Mouse (Mus musculus) small intestine, adult 2 months (tissue): Measurements from ENCODE around the gene Arid3c. TPM values are rescaled to one million over a fixed set of nuclear protein-coding genes. Genes with fewer than 3 reads are reported as not detected.

ENCODE experiments used
- H3K27ac ChIP-seq: fragments of 200-500 bp; 2 replicates; pipeline ENCODE4 v1.5.1; 2012; ENCODE audit warnings: low read depth, low read length, control low read depth, inconsistent platforms; ENCODE audit not compliant: insufficient read depth
- H3K27me3 ChIP-seq: fragments of 200-500 bp; 2 replicates; pipeline ENCODE4 v1.6.1; 2012; ENCODE audit warnings: mild to moderate bottlenecking, moderate library complexity, low read length, inconsistent platforms; ENCODE audit not compliant: control insufficient read depth, insufficient read depth
- H3K36me3 ChIP-seq: fragments of 200-500 bp; 2 replicates; pipeline ENCODE4 v1.6.1; 2012; ENCODE audit warnings: mild to moderate bottlenecking, low read length, control low read depth, inconsistent platforms; ENCODE audit not compliant: control insufficient read depth, insufficient read depth
- H3K4me1 ChIP-seq: fragments of 200-500 bp; 2 replicates; pipeline ENCODE4 v1.6.1; 2012; ENCODE audit warnings: low read length, inconsistent platforms, mixed read lengths; ENCODE audit not compliant: control insufficient read depth, insufficient read depth, insufficient read length
- H3K4me3 ChIP-seq: fragments of 200-500 bp; 2 replicates; pipeline ENCODE4 v1.5.1; 2012; ENCODE audit warnings: low read depth, mild to moderate bottlenecking, control low read depth, inconsistent platforms, low read length, moderate library complexity
- CTCF ChIP-seq: fragments of 200-500 bp; IDR thresholded peaks from 2 replicates; pipeline ENCODE4 v1.5.1; 2012; ENCODE audit warnings: low read depth, mild to moderate bottlenecking, control low read depth, inconsistent platforms, low read length, moderate library complexity, mixed read lengths; ENCODE audit not compliant: insufficient replicate concordance, insufficient read length; ENCODE audit errors: extremely low read depth
- POLR2A ChIP-seq: fragments of 200-500 bp; IDR thresholded peaks from 2 replicates; pipeline ENCODE4 v1.6.1; 2012; ENCODE audit warnings: low read depth, mild to moderate bottlenecking, control low read depth, inconsistent platforms, low read length, moderate library complexity
- WGBS: fragments of 180-500 bp; shearing (Covaris S2); methylation state at CpG from one replicate; pipeline ENCODE4 v1.1.7; 2018; 5-methylcytosine and 5-hydroxymethylcytosine counted together
- polyA plus RNA-seq: library from polyadenylated mRNA; depleted of rRNA; stranded (reverse); fragments of >200 nt; gene quantifications from 2 replicates; pipeline ENCODE4 v1.2.3, GENCODE M21; 2012

Arid3c gene
- polyA plus RNA-seq, 1 experiment = 0.09 TPM

DNA sequence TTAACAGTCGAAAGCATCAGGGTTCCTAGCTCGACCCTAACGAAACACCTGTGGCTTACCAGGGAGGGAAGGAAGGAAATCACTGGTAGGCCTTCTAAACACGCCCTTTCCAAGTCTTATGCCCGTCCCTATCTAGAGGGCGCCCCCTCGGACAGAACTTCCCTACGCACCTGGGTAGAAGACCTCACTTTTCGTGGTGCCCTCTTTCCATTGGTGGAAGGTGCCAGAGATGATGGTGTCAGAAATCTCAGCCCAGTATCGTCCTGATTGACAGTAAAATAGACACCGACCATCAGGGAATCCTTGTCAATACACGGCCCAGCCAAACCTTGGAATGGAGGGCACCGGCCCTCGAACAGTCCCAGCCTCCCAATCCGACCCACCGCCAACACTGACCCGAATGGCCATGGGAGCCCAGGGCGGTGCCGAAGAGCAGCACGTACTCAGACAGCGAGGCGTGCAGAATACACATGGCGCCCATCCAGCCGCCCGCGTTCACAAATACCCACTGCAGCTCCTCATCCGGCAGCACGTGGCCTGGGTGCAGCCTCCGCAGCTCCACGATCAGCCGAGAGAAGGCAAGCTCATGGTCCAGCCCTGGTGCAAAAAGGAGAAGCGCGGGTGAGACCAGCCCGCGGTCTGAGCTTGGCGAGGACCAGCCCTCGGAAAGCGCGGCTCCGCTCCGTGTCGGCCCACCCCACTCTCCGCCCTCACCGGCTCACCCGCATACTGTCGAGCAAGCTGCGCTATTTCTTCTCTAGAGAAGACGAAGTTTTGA lies 9.6 kb upstream of the Arid3c start:
- under 1% methylated on average over 48 of the region's 48 CpGs for WGBS
- no peak for TF ChIP-seq POLR2A
- H3K27me3 ChIP-seq = no peaks in the 10 kb centered on the region

DNA sequence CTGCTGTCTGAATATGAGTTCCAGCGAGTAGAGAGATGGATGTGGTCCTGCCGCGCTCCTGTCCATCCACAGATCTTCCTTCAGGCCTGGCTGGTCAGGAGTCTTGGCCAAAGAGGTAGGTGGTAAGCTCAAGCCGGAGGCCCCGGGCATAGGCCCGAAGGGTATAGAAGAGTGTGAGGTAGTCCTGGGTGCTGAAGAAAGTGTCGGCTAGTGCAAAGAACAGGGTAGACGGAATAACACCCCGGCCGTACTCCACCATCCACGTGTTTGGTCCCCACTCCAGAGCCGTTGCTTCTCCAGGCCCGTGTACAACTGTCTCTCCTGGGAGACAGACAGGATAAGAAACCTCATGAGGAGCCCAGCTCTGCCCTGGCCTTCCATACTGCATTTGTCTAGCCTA lies 8.3 kb upstream of the Arid3c start:
- WGBS = 91% methylated on average over 13 of the region's 13 CpGs
- Histone ChIP-seq H3K4me1 (peaks cover 11% of the 10 kb centered on the region), H3K27ac (no peak overlapping the region), H3K27me3 (no peaks in the 10 kb centered on the region), H3K4me3 (no peak overlapping the region), H3K36me3 (0 out of 2 replicates have a peak, but pooled peaks cover 3% of the 10 kb centered on the region)
- TF ChIP-seq POLR2A (no peak), CTCF (no peak)

More for the DNA sequence above, 9.6 kb upstream of the Arid3c start:
- 0 out of 2 replicates have a peak, but pooled peaks cover 3% of the 10 kb centered on the region for H3K36me3 ChIP-seq
- peaks cover 11% of the 10 kb centered on the region for H3K4me1 ChIP-seq
- peak overlapping the region; percentile 42 for H3K27ac ChIP-seq
- H3K4me3 ChIP-seq = peak overlapping the region; percentile 72

- 0 out of 2 replicates have a peak, but pooled peaks cover 3% of the 10 kb centered on the region for H3K36me3 ChIP-seq
- no peak overlapping the region for H3K4me3 ChIP-seq
- WGBS = 25% methylated on average over 1 of the region's 1 CpGs
- no peaks in the 10 kb centered on the region for H3K27me3 ChIP-seq
- 0 out of 2 replicates have a peak overlapping the region, but pooled peaks have one; percentile 18 for H3K27ac ChIP-seq
- TF ChIP-seq CTCF = no peak
- TF ChIP-seq POLR2A = no peak
- H3K4me1 ChIP-seq = peaks cover 11% of the 10 kb centered on the region
Observed at GRCm38 (mm10) chr4:41738256-41738603, 7.3 kb upstream of the Arid3c start.

DNA sequence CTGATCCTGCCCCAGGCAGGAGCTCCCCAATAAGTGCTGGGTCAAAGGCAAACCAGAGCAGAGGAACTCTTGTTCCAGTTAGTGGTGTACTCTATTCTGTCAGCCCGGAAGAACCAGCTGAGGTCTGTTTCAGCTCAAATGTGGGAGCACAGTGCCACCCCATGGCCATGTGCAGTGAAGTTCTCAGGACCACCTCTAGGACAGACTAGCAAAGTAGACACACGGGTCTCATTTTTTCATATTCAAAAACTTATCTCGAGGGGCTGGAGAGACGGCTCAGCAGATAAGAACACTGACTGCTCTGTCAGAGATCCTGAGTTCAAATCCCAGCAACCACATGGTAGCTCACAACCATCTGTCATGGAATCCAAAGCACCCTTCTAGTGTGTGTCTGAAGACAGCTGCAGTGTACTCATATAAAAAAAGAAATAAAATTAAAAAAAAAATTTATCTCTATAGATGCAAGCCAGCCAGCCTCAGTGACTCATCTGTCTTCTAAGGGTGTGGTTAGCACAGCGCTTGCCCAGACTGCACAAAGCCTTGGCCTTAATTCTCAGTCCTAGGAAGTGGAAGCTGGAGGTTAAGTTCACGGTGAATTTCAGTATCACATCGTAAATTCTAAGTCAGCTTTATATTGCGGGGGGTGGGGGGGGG lies 6.8 kb upstream of the Arid3c start:
- Histone ChIP-seq H3K27me3 (no peaks in the 10 kb centered on the region), H3K4me1 (peaks cover 11% of the 10 kb centered on the region), H3K4me3 (no peak overlapping the region), H3K27ac (no peak overlapping the region), H3K36me3 (0 out of 2 replicates have a peak, but pooled peaks cover 3% of the 10 kb centered on the region)
- WGBS = 8% methylated on average over 8 of the region's 8 CpGs
- TF ChIP-seq POLR2A = no peak
- peak; percentile 85; the same call in 1 of the 2 replicates for TF ChIP-seq CTCF

- no peak for TF ChIP-seq CTCF
- TF ChIP-seq POLR2A = no peak
- WGBS = 22% methylated on average over 20 of the region's 20 CpGs
- H3K4me3 ChIP-seq = no peak overlapping the region
- no peak overlapping the region for H3K27ac ChIP-seq
- peaks cover 60% of the 10 kb centered on the region for H3K27me3 ChIP-seq
- H3K4me1 ChIP-seq = peaks cover 10% of the 10 kb centered on the region
- H3K36me3 ChIP-seq = no peaks in the 10 kb centered on the region
Observed at GRCm38 (mm10) chr4:41726826-41727621, 3.9 kb downstream of the Arid3c start.

- Histone ChIP-seq H3K27ac (no peak within 1 kb of the TSS), H3K36me3 (peaks cover 14% of the 10 kb centered on the region), H3K4me1 (peaks cover 7% of the 10 kb centered on the region; the same call in 1 of the 2 replicates), H3K27me3 (peaks cover 30% of the 10 kb centered on the region), H3K4me3 (peak within 1 kb of the TSS; percentile 79)
- under 1% methylated on average over 27 of the region's 27 CpGs for WGBS
- TF ChIP-seq CTCF (no peak), POLR2A (peak; percentile 88)
Observed at GRCm38 (mm10) chr4:41722918-41723351, 8.0 kb downstream of the Arid3c start, which contains the start of gene Dctn3. Gene Dctn3, minus strand, starts transcription at chr4:41723170.

- Histone ChIP-seq H3K4me1 (peaks cover 12% of the 10 kb centered on the region), H3K4me3 (no peak overlapping the region), H3K36me3 (peaks cover 25% of the 10 kb centered on the region), H3K27ac (no peak overlapping the region), H3K27me3 (no peaks in the 10 kb centered on the region)
- no peak for TF ChIP-seq POLR2A
- TF ChIP-seq CTCF = no peak
- 86% methylated on average over 6 of the region's 6 CpGs for WGBS
Observed at GRCm38 (mm10) chr4:41716834-41717233, 14.1 kb downstream of the Arid3c start.
